Mouse (Mus musculus): ENCODE data around the gene Hist1h2bc.

Hist1h2bc gene

GRCm38 (mm10) chr13:23737091-23737490, 53.1 kb downstream of the Hist1h2bc start:
- DNase-seq (ENCODE audit: low spot score in 2 of 2) = no peak

GRCm38 (mm10) chr13:23738041-23738440, 54.0 kb downstream of the Hist1h2bc start:
- no peak for DNase-seq (ENCODE audit: low spot score in 2 of 2)

GRCm38 (mm10) chr13:23738677-23739068, 54.7 kb downstream of the Hist1h2bc start, which contains the start of gene Hist1h1c:
Gene Hist1h1c, plus strand, starts transcription at chr13:23738808.
- DNase-seq (ENCODE audit: low spot score in 2 of 2) = peak; percentile 93 to 94

GRCm38 (mm10) chr13:23739069-23739921, 55.3 kb downstream of the Hist1h2bc start:
- DNase-seq (ENCODE audit: low spot score in 2 of 2) = peak; percentile 97 to 98

- no peak for DNase-seq (ENCODE audit: low spot score in 2 of 2)
These were observed 55.9 kb downstream of the Hist1h2bc start for GRCm38 (mm10) chr13:23739922-23740252.

GRCm38 (mm10) chr13:23740256-23740840, 56.3 kb downstream of the Hist1h2bc start:
- no peak for DNase-seq (ENCODE audit: low spot score in 2 of 2)

- DNase-seq (ENCODE audit: low spot score in 2 of 2) = no peak
These were observed 56.9 kb downstream of the Hist1h2bc start for GRCm38 (mm10) chr13:23740910-23741309.

- peak in 1 of 2 experiments; percentile 3 for DNase-seq (ENCODE audit: low spot score in 2 of 2)
These were observed 58.0 kb downstream of the Hist1h2bc start for GRCm38 (mm10) chr13:23742007-23742406.
